Mouse (Mus musculus) cerebellum, postnatal 36 days (tissue): ENCODE measurements around the gene Gm3752.
"Not testable (repeated sequence)": the region's sequence is repeated elsewhere in the genome, so short reads cannot be mapped to it uniquely, and the experiment has no call there.

ENCODE experiments used
- DNase-seq, 2 experiments: peaks; one replicate each; pipeline ENCODE4 v3.0.0; 2021 to 2022; ENCODE audit warnings: mixed read lengths in 2 of 2

The Gm3752 gene

GRCm38 (mm10) chr14:7483662-7484061 is at the start of gene Gm3752:
Gene Gm3752 (minus strand): TSS chr14:7483762.
- not testable (repeated sequence) for DNase-seq

- not testable (repeated sequence) for DNase-seq
Observed at GRCm38 (mm10) chr14:7488731-7489130, 5.2 kb upstream of the Gm3752 start.

DNA sequence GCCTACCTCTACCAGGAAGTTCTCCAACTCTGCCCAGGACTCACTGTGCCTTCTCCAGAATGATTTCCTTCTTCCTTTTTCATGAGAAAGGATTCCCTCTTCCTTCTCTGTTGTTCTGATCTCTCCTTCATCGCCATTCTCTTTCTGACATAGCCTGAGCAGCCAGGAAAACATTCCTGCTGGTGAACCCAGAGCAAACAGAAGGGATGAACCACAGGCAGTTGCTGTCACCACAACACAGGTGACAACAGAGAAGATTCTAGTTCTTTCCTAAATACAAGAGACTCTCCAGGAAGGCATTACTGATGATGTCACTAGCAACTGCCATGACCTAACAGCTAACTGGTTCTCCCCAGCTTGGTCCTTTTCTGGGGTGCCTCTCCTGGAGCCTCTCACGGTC is 32.7 kb downstream of the Gm3752 start, which contains the start of gene Gm3755:
Gm3755 (minus strand) TSS at position 101 of the 400 bp plus-strand sequence.
- not testable (repeated sequence) for DNase-seq

GRCm38 (mm10) chr14:7422496-7422895 is 61.1 kb downstream of the Gm3752 start:
- not testable (repeated sequence) for DNase-seq
